Mouse (Mus musculus): ENCODE data around the gene D630045J12Rik. TPM values are rescaled to one million over a fixed set of nuclear protein-coding genes. Genes with fewer than 3 reads are reported as not detected.

The D630045J12Rik gene
- polyA plus RNA-seq, 1 experiment from 2014 or later: 13.6 TPM

- no peaks in the 10 kb centered on the region for H3K36me3 ChIP-seq (replicated peaks)
- no peaks in the 10 kb centered on the region for H3K9me3 ChIP-seq
- H3K27ac ChIP-seq: no peak overlapping the region
- ATAC-seq (ENCODE audit: low FRiP score): no peak
- no peak overlapping the region for H3K4me3 ChIP-seq (replicated peaks)
- peaks cover 20% of the 10 kb centered on the region for H3K4me1 ChIP-seq
- 91% methylated on average over 4 of the region's 4 CpGs for WGBS
- peaks cover 6% of the 10 kb centered on the region; the same call in 1 of the 2 replicates for H3K27me3 ChIP-seq
- H3K4me2 ChIP-seq: no peak overlapping the region
- no peak overlapping the region for H3K9ac ChIP-seq
Observed at GRCm38 (mm10) chr6:38256793-38257192, 3.0 kb upstream of the D630045J12Rik start.

- 72% methylated on average over 2 of the region's 2 CpGs for WGBS
Observed at GRCm38 (mm10) chr6:38255794-38256193, 2.0 kb upstream of the D630045J12Rik start.

GRCm38 (mm10) chr6:38252766-38253735 lies 758 bp downstream of the D630045J12Rik start:
- WGBS: 5% methylated on average over 19 of the region's 19 CpGs
- Histone ChIP-seq H3K27ac (peak overlapping the region; percentile 93), H3K4me1 (peaks cover 42% of the 10 kb centered on the region), H3K4me2 (peak overlapping the region; percentile 65), H3K9ac (peak overlapping the region; percentile 98), H3K27me3 (peaks cover 6% of the 10 kb centered on the region; the same call in 1 of the 2 replicates), H3K36me3 (replicated peaks) (no peaks in the 10 kb centered on the region), H3K9me3 (no peaks in the 10 kb centered on the region), H3K4me3 (replicated peaks) (peak overlapping the region; percentile 90)
- ATAC-seq (ENCODE audit: low FRiP score): no peak; the same call in 1 of the 2 replicates

More at GRCm38 (mm10) chr6:38255794-38256193, 2.0 kb upstream of the D630045J12Rik start:
- H3K4me3 ChIP-seq (replicated peaks): no peak overlapping the region
- no peak overlapping the region for H3K9ac ChIP-seq
- H3K36me3 ChIP-seq (replicated peaks): no peaks in the 10 kb centered on the region
- no peak overlapping the region for H3K4me2 ChIP-seq
- H3K27me3 ChIP-seq: peaks cover 6% of the 10 kb centered on the region; the same call in 1 of the 2 replicates
- no peak for ATAC-seq (ENCODE audit: low FRiP score)
- no peaks in the 10 kb centered on the region for H3K9me3 ChIP-seq
- peaks cover 27% of the 10 kb centered on the region for H3K4me1 ChIP-seq
- H3K27ac ChIP-seq: no peak overlapping the region

- 77% methylated on average over 10 of the region's 10 CpGs for WGBS
- Histone ChIP-seq H3K4me1 (peaks cover 43% of the 10 kb centered on the region), H3K36me3 (replicated peaks) (no peaks in the 10 kb centered on the region), H3K27ac (no peak overlapping the region), H3K9ac (peak overlapping the region; percentile 98), H3K9me3 (no peaks in the 10 kb centered on the region), H3K4me3 (replicated peaks) (peak overlapping the region; percentile 90), H3K4me2 (peak overlapping the region; percentile 65), H3K27me3 (peaks cover 6% of the 10 kb centered on the region; the same call in 1 of the 2 replicates)
- ATAC-seq (ENCODE audit: low FRiP score): no peak
Observed at GRCm38 (mm10) chr6:38252139-38252538, 1.7 kb downstream of the D630045J12Rik start.

GRCm38 (mm10) chr6:38251464-38251863 lies 2.3 kb downstream of the D630045J12Rik start:
- Histone ChIP-seq H3K4me1 (peaks cover 43% of the 10 kb centered on the region), H3K9me3 (no peaks in the 10 kb centered on the region), H3K27ac (no peak overlapping the region), H3K9ac (0 out of 2 replicates have a peak overlapping the region, but pooled peaks have one; percentile 98), H3K36me3 (replicated peaks) (no peaks in the 10 kb centered on the region), H3K4me2 (peak overlapping the region; percentile 65), H3K27me3 (peaks cover 6% of the 10 kb centered on the region; the same call in 1 of the 2 replicates), H3K4me3 (replicated peaks) (peak overlapping the region; percentile 90; the same call in 1 of the 2 replicates)
- ATAC-seq (ENCODE audit: low FRiP score): no peak
- 54% methylated on average over 4 of the region's 4 CpGs for WGBS

GRCm38 (mm10) chr6:38247362-38247761 lies 6.4 kb downstream of the D630045J12Rik start:
- WGBS: 89% methylated on average over 4 of the region's 4 CpGs
- ATAC-seq (ENCODE audit: low FRiP score): no peak
- peaks cover 50% of the 10 kb centered on the region for H3K4me1 ChIP-seq

GRCm38 (mm10) chr6:38244806-38245205 lies 9.0 kb downstream of the D630045J12Rik start:
- no peak overlapping the region for H3K9ac ChIP-seq
- H3K36me3 ChIP-seq (replicated peaks): no peaks in the 10 kb centered on the region
- no peaks in the 10 kb centered on the region for H3K9me3 ChIP-seq
- no peaks in the 10 kb centered on the region for H3K27me3 ChIP-seq
- no peak overlapping the region for H3K4me2 ChIP-seq
- ATAC-seq (ENCODE audit: low FRiP score): no peak
- H3K4me1 ChIP-seq: peaks cover 41% of the 10 kb centered on the region
- whole genome bisulfite sequencing: 88% methylated on average over 3 of the region's 3 CpGs
- H3K27ac ChIP-seq: no peak overlapping the region
- H3K4me3 ChIP-seq (replicated peaks): no peak overlapping the region

More at GRCm38 (mm10) chr6:38247362-38247761, 6.4 kb downstream of the D630045J12Rik start:
- Histone ChIP-seq H3K9me3 (no peaks in the 10 kb centered on the region), H3K27me3 (peaks cover 3% of the 10 kb centered on the region; the same call in 1 of the 2 replicates), H3K9ac (no peak overlapping the region), H3K4me2 (no peak overlapping the region), H3K4me3 (replicated peaks) (no peak overlapping the region), H3K27ac (no peak overlapping the region), H3K36me3 (replicated peaks) (no peaks in the 10 kb centered on the region)

GRCm38 (mm10) chr6:38244167-38244566 lies 9.6 kb downstream of the D630045J12Rik start:
- Histone ChIP-seq H3K4me3 (replicated peaks) (no peak overlapping the region), H3K9me3 (no peaks in the 10 kb centered on the region), H3K27me3 (no peaks in the 10 kb centered on the region), H3K36me3 (replicated peaks) (no peaks in the 10 kb centered on the region), H3K9ac (no peak overlapping the region), H3K4me2 (no peak overlapping the region), H3K4me1 (peaks cover 37% of the 10 kb centered on the region), H3K27ac (no peak overlapping the region)
- ATAC-seq (ENCODE audit: low FRiP score): no peak
- WGBS: 82% methylated on average over 3 of the region's 3 CpGs

GRCm38 (mm10) chr6:38242833-38243232 lies 11.0 kb downstream of the D630045J12Rik start:
- no peaks in the 10 kb centered on the region for H3K36me3 ChIP-seq (replicated peaks)
- H3K27ac ChIP-seq: peak overlapping the region; percentile 53; the same call in 1 of the 2 replicates
- peaks cover 31% of the 10 kb centered on the region for H3K4me1 ChIP-seq
- H3K9ac ChIP-seq: no peak overlapping the region
- ATAC-seq (ENCODE audit: low FRiP score): no peak
- H3K27me3 ChIP-seq: no peaks in the 10 kb centered on the region
- H3K4me3 ChIP-seq (replicated peaks): no peak overlapping the region
- H3K4me2 ChIP-seq: no peak overlapping the region
- no peaks in the 10 kb centered on the region for H3K9me3 ChIP-seq
- 73% methylated on average over 5 of the region's 5 CpGs for WGBS

GRCm38 (mm10) chr6:38242295-38242830 lies 11.4 kb downstream of the D630045J12Rik start:
- Histone ChIP-seq H3K4me3 (replicated peaks) (no peak overlapping the region), H3K4me1 (peaks cover 31% of the 10 kb centered on the region), H3K36me3 (replicated peaks) (no peaks in the 10 kb centered on the region), H3K9ac (no peak overlapping the region), H3K27me3 (no peaks in the 10 kb centered on the region), H3K27ac (0 out of 2 replicates have a peak overlapping the region, but pooled peaks have one; percentile 47), H3K9me3 (no peaks in the 10 kb centered on the region), H3K4me2 (no peak overlapping the region)
- WGBS: 70% methylated on average over 8 of the region's 8 CpGs
- peak; percentile 58; the same call in 1 of the 2 replicates for ATAC-seq (ENCODE audit: low FRiP score)

GRCm38 (mm10) chr6:38241508-38241907 lies 12.3 kb downstream of the D630045J12Rik start:
- 89% methylated on average over 4 of the region's 4 CpGs for WGBS
- H3K27me3 ChIP-seq: no peaks in the 10 kb centered on the region
- no peak overlapping the region for H3K4me3 ChIP-seq (replicated peaks)
- no peak overlapping the region for H3K9ac ChIP-seq
- peaks cover 31% of the 10 kb centered on the region for H3K4me1 ChIP-seq
- H3K36me3 ChIP-seq (replicated peaks): no peaks in the 10 kb centered on the region
- no peak overlapping the region for H3K27ac ChIP-seq
- H3K4me2 ChIP-seq: no peak overlapping the region
- H3K9me3 ChIP-seq: no peaks in the 10 kb centered on the region
- no peak for ATAC-seq (ENCODE audit: low FRiP score)

- H3K36me3 ChIP-seq (replicated peaks): no peaks in the 10 kb centered on the region
- no peak overlapping the region for H3K4me2 ChIP-seq
- no peaks in the 10 kb centered on the region for H3K9me3 ChIP-seq
- no peak overlapping the region for H3K9ac ChIP-seq
- ATAC-seq (ENCODE audit: low FRiP score): no peak
- no peaks in the 10 kb centered on the region for H3K27me3 ChIP-seq
- no peak overlapping the region for H3K4me3 ChIP-seq (replicated peaks)
- WGBS: 85% methylated on average over 5 of the region's 5 CpGs
- peaks cover 33% of the 10 kb centered on the region for H3K4me1 ChIP-seq
- H3K27ac ChIP-seq: no peak overlapping the region
Observed at GRCm38 (mm10) chr6:38240618-38241017, 13.2 kb downstream of the D630045J12Rik start.
